Mouse (Mus musculus) thymus, adult 2 months (tissue): ENCODE measurements around the gene Trim62.

Source experiments
- CTCF ChIP-seq: fragments of 200-500 bp; IDR thresholded peaks from 2 replicates; pipeline ENCODE4 v1.5.1; 2012; ENCODE audit warnings: mild to moderate bottlenecking, control low read depth, low read length, moderate library complexity, borderline replicate concordance; ENCODE audit not compliant: control insufficient read depth, poor library complexity, insufficient read depth; ENCODE audit errors: extremely low read depth
- POLR2A ChIP-seq: fragments of 200-500 bp; IDR thresholded peaks from 2 replicates; pipeline ENCODE4 v1.6.1; 2012; ENCODE audit warnings: mild to moderate bottlenecking, low read length, control low read depth, moderate library complexity; ENCODE audit not compliant: control insufficient read depth, poor library complexity, insufficient read depth; ENCODE audit errors: extremely low read depth

- TF ChIP-seq CTCF (no peak), POLR2A (no peak)
These were observed 7.8 kb downstream of the Trim62 start for GRCm38 (mm10) chr4:128891157-128891556.
